Mouse (Mus musculus) heart, adult 2 months (tissue): Measurements from ENCODE around the gene Slc12a5.

ENCODE experiments used
- CTCF ChIP-seq: fragments of 200-600 bp; IDR thresholded peaks from 2 replicates; pipeline ENCODE4 v1.8.1; 2022; ENCODE audit warnings: antibody characterized with exemption, mild to moderate bottlenecking, moderate library complexity
- POLR2A ChIP-seq: fragments of 200-500 bp; IDR thresholded peaks from 2 replicates; pipeline ENCODE4 v1.6.1; 2011; ENCODE audit warnings: mild to moderate bottlenecking, low read depth, low read length, control low read depth; ENCODE audit not compliant: insufficient read depth

- TF ChIP-seq POLR2A = no peak
- no peak for TF ChIP-seq CTCF
Measured at GRCm38 (mm10) chr2:165043729-165044128, 83.1 kb downstream of the Slc12a5 start.
